Mouse (Mus musculus) liver, embryonic 13.5 days (tissue): ENCODE results near the gene Ksr1. TPM values are rescaled to one million over a fixed set of nuclear protein-coding genes. Genes with fewer than 3 reads are reported as not detected.

Source experiments
- ATAC-seq: fragments of 200-750 bp; cut with Nextera tagmentation; 2 replicates; pipeline ENCODE4 v1.8.0; 2017; ENCODE audit warnings: low read depth, mild to moderate bottlenecking, moderate number of reproducible peaks, moderate library complexity
- DNase-seq: peaks from one replicate; pipeline ENCODE4 v3.0.0; 2022
- H3K27ac ChIP-seq: fragments of 300-500 bp; sonication (generic); 2 replicates; pipeline ENCODE4 v1.5.1; 2015; ENCODE audit warnings: moderate library complexity, mild to moderate bottlenecking, inconsistent platforms
- H3K27me3 ChIP-seq: fragments of 300-500 bp; sonication (generic); 2 replicates; pipeline ENCODE4 v1.6.1; 2015; ENCODE audit warnings: mild to moderate bottlenecking, inconsistent platforms
- H3K36me3 ChIP-seq: fragments of 300-500 bp; sonication (generic); 2 replicates; pipeline ENCODE4 v1.6.1; 2015; ENCODE audit warnings: mild to moderate bottlenecking, inconsistent platforms
- H3K4me1 ChIP-seq: fragments of 300-500 bp; sonication (generic); replicated peaks from 2 replicates; pipeline ENCODE4 v1.6.1; 2015; ENCODE audit warnings: inconsistent platforms
- H3K4me2 ChIP-seq: fragments of 300-500 bp; sonication (generic); 2 replicates; pipeline ENCODE4 v1.6.1; 2015; ENCODE audit warnings: inconsistent platforms, mild to moderate bottlenecking, moderate library complexity
- H3K4me3 ChIP-seq: fragments of 300-500 bp; sonication (generic); replicated peaks from 2 replicates; pipeline ENCODE4 v1.5.1; 2015; ENCODE audit warnings: mild to moderate bottlenecking, inconsistent platforms
- H3K9ac ChIP-seq: fragments of 300-500 bp; sonication (generic); 2 replicates; pipeline ENCODE4 v1.6.1; 2015; ENCODE audit warnings: mild to moderate bottlenecking, inconsistent platforms
- H3K9me3 ChIP-seq: fragments of 300-500 bp; sonication (generic); replicated peaks from 2 replicates; pipeline ENCODE4 v1.6.1; 2016; ENCODE audit warnings: inconsistent platforms
- WGBS: fragments of 180-500 bp; shearing (Covaris S2); methylation state at CpG from one replicate; pipeline ENCODE4 v1.1.7; 2015; ENCODE audit not compliant: insufficient replicate concordance; 5-methylcytosine and 5-hydroxymethylcytosine counted together
- polyA plus RNA-seq: library from polyadenylated mRNA; unstranded; fragments of >200 nt; fragmentation: Nextera tagmentation; extraction: Ambion mirVana; gene quantifications from 2 replicates; pipeline ENCODE4 v1.2.1, GENCODE M21; 2015

Gene Ksr1
- polyA plus RNA-seq, 1 experiment from 2014 or later = 1.8 TPM

DNA sequence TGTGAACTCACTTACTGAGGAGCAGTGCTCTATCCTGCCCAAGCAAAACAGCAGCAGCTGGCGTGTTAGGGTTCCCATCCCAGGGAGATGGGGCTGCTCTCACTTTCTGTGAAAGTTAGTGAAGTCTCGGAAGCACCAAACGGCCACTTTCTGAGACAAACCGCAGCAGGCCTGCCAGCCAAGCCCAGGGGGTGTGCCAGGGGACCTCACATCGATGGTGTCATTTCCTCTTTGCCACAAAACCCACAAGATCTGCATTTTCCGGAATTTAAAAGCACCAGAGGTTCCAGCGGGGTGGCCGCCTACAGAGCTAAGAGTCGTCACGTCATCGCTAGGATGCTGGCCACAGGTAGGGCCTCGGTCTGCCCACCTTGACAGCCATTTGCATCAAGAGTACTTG is 69.7 kb downstream of the Ksr1 start:
- Histone ChIP-seq H3K4me1 (peaks cover 64% of the 10 kb centered on the region), H3K36me3 (no peaks in the 10 kb centered on the region), H3K4me3 (no peak overlapping the region), H3K4me2 (0 out of 2 replicates have a peak overlapping the region, but pooled peaks have one; percentile 2), H3K27ac (peak overlapping the region; percentile 64), H3K27me3 (no peaks in the 10 kb centered on the region), H3K9me3 (no peaks in the 10 kb centered on the region), H3K9ac (peak overlapping the region; percentile 39)
- 15% methylated on average over 12 of the region's 12 CpGs for WGBS
- ATAC-seq (no peak), DNase-seq (no peak)

DNA sequence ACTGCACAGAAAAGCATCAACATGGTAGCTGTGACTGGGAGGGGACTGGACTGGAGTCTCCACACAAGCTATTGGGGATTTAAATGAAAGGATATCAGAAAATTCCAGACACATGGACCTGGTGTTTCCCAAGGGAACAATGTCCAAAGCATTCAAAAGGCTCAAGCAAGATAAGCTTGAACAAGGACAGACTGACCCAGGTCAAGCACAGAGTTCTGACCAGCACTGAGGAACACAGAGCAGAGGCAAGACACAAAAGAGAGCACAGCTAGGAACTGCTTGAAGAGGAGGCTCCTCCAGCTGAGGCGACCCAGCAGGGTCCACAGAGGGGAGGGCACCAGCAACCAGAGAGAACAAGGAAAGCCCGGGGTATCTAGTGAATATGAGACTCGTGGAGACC is 71.2 kb downstream of the Ksr1 start:
- WGBS = 59% methylated on average over 3 of the region's 3 CpGs
- H3K4me3 ChIP-seq = no peak overlapping the region
- no peak for ATAC-seq
- no peaks in the 10 kb centered on the region for H3K27me3 ChIP-seq
- H3K4me1 ChIP-seq = peaks cover 74% of the 10 kb centered on the region
- H3K9me3 ChIP-seq = no peaks in the 10 kb centered on the region
- peak overlapping the region; percentile 6; the same call in 1 of the 2 replicates for H3K4me2 ChIP-seq
- no peak for DNase-seq
- H3K36me3 ChIP-seq = 0 out of 2 replicates have a peak, but pooled peaks cover 2% of the 10 kb centered on the region
- H3K27ac ChIP-seq = peak overlapping the region; percentile 64
- H3K9ac ChIP-seq = peak overlapping the region; percentile 39; the same call in 1 of the 2 replicates

DNA sequence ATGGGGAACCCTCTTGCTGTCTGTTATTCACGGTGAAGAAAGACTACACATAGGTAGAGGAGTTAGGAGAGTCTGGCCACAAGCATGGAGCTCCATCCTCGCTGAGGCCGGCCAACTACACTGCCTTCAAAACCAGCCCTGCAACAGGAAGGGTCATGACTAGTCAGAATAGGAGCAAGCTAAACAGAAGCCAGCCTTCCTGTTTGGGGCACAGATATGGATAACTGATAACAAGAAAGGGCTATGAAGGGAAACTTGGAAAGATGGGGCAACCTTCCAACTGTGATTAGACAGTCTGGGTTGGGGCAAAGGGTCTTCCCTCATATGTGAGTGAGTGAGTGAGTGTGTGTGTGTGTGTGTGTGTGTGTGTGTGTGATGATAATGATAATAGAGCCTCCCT is 71.6 kb downstream of the Ksr1 start:
- 64% methylated on average over 3 of the region's 3 CpGs for WGBS

DNA sequence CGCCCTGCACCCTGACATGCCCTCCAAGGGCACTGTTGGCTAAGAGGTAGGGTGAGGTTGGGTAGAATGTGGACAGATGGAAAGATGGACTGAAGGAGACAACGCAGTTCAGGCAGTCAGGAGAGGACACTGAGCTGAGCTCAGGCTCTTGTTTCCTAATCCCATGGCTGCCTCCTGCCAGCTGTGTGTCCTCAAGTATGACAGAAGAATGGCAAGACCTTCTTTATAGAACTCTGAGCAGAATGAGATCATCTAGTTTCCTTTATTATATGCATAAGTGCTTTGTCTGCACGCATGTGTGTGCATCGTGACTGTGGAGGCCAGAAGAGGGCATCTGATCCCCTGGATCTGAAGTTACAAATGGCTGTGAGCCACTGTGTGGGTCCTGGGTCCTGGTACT is 72.6 kb downstream of the Ksr1 start:
- H3K36me3 ChIP-seq = 0 out of 2 replicates have a peak, but pooled peaks cover 2% of the 10 kb centered on the region
- no peak for ATAC-seq
- peaks cover 88% of the 10 kb centered on the region for H3K4me1 ChIP-seq
- peak overlapping the region; percentile 78; the same call in 1 of the 2 replicates for H3K9ac ChIP-seq
- H3K27me3 ChIP-seq = no peaks in the 10 kb centered on the region
- H3K27ac ChIP-seq = peak overlapping the region; percentile 98
- DNase-seq = no peak
- peak overlapping the region; percentile 68 for H3K4me2 ChIP-seq
- WGBS = 87% methylated on average over 4 of the region's 4 CpGs
- H3K9me3 ChIP-seq = no peaks in the 10 kb centered on the region
- H3K4me3 ChIP-seq = no peak overlapping the region

More for the DNA sequence above, 71.6 kb downstream of the Ksr1 start:
- Histone ChIP-seq H3K4me2 (peak overlapping the region; percentile 6; the same call in 1 of the 2 replicates), H3K27ac (peak overlapping the region; percentile 98), H3K4me1 (peaks cover 79% of the 10 kb centered on the region), H3K9me3 (no peaks in the 10 kb centered on the region), H3K36me3 (0 out of 2 replicates have a peak, but pooled peaks cover 2% of the 10 kb centered on the region), H3K4me3 (no peak overlapping the region), H3K9ac (peak overlapping the region; percentile 39), H3K27me3 (no peaks in the 10 kb centered on the region)
- DNase-seq (no peak), ATAC-seq (no peak)

DNA sequence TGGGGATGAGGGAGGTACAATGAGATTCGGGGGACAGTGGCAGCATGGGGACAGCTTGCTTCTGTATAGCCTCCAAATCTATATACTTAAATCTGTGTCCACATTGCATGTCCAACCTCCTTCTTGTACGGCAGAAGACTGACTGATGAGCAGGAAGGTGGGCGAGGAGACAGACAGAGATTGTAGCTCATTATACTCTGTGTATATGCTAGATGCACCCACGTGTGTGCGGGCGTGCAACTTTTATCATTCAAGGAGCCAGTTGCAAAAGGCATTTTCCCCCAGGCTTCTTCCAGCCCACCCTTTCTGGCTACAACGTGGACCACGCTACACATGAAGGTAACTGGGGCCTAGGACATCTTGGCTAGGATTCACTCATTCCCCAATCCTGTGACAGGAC is 74.1 kb downstream of the Ksr1 start:
- peak overlapping the region; percentile 98 for H3K27ac ChIP-seq
- no peaks in the 10 kb centered on the region for H3K9me3 ChIP-seq
- peaks cover 98% of the 10 kb centered on the region for H3K4me1 ChIP-seq
- ATAC-seq = no peak
- peak overlapping the region; percentile 68 for H3K4me2 ChIP-seq
- 65% methylated on average over 8 of the region's 8 CpGs for WGBS
- peak overlapping the region; percentile 78 for H3K9ac ChIP-seq
- no peaks in the 10 kb centered on the region for H3K27me3 ChIP-seq
- H3K36me3 ChIP-seq = 0 out of 2 replicates have a peak, but pooled peaks cover 2% of the 10 kb centered on the region
- no peak for DNase-seq
- H3K4me3 ChIP-seq = peak overlapping the region; percentile 59

DNA sequence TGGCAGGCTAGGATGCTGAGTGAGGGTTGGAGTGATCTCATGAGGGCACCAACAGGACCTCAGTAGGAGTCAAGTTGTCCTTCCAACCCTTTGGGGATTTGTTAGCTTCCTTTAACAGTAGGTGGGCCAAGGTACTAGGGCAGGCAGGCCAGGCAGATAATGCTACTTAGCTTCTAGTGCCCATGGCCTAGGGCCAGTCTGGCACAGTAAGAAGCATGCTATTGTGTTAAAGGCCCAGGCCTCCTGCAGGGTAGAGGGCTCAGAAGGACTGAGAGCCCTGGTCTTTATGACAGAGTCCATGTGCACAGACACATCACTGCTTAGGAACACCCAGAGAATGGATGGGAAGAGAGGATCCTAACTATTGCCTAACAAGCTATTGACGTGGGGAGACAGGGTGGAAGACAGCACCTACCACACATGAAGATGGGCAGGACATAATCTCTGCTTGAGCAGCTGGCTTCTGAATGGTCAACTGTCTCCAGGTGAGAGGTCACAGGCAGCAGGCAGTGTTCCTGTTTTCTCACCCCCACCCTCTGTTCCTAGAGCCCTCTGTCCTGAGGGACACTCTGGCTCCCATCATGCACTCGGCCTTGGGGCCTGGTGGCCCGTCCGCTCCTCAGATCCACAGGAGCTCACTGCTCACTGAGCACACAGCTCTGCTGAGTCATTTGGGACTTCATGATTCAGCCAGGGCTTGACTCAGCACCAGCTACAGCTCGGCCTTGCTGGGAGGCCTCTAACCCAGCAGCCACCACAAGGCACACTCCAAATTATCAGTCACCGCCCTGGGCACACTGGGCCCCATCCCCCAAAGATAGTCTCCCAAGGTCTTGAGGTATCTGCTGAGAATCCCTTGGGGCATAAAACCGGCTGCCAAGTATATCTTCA is 74.9 kb downstream of the Ksr1 start:
- ATAC-seq (peak; percentile 88), DNase-seq (peak; percentile 90)
- Histone ChIP-seq H3K9ac (peak overlapping the region; percentile 78), H3K4me1 (peaks cover 98% of the 10 kb centered on the region), H3K36me3 (0 out of 2 replicates have a peak, but pooled peaks cover 2% of the 10 kb centered on the region), H3K27me3 (no peaks in the 10 kb centered on the region), H3K9me3 (no peaks in the 10 kb centered on the region), H3K27ac (peak overlapping the region; percentile 98), H3K4me2 (peak overlapping the region; percentile 68), H3K4me3 (peak overlapping the region; percentile 59)
- WGBS = 19% methylated on average over 7 of the region's 7 CpGs

DNA sequence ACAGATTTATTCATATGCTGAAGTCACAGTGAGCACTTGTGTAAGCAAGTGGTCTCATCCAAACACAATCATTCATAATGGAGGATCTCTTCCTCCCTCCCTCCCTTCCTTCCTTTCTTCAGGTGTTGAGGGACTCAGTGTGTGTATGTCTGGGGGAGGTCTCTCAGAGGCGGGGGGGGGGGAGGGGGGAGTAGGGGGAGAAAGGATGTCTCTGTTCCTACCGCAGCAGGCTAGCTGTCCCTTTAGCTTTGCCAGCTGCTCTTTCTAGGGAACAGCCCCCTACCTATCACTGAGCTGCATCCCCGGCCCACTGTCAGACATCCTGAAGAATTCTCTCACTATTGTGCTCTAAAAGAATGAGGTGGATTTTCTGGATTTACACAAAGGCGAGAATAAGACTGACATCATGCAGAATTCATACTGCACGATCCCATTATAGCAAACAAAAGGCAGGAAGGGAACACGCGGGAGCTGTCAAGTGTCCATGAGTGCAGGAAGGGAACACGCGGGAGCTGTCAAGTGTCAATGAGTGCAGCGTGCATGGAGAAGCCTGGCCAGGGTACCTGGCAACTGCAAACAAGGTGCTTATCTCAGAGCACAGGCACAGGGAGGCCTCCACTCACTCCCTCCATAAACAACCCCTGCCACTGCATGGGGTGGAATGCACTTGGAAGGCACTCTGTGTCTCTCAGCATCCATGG is 76.6 kb downstream of the Ksr1 start:
- Histone ChIP-seq H3K27me3 (no peaks in the 10 kb centered on the region), H3K36me3 (0 out of 2 replicates have a peak, but pooled peaks cover 2% of the 10 kb centered on the region), H3K4me2 (peak overlapping the region; percentile 68), H3K9ac (peak overlapping the region; percentile 78), H3K4me1 (peaks cover 98% of the 10 kb centered on the region), H3K27ac (peak overlapping the region; percentile 98), H3K4me3 (peak overlapping the region; percentile 54), H3K9me3 (no peaks in the 10 kb centered on the region)
- DNase-seq (peak; percentile 77), ATAC-seq (peak; percentile 77)
- 36% methylated on average over 10 of the region's 10 CpGs for WGBS

DNA sequence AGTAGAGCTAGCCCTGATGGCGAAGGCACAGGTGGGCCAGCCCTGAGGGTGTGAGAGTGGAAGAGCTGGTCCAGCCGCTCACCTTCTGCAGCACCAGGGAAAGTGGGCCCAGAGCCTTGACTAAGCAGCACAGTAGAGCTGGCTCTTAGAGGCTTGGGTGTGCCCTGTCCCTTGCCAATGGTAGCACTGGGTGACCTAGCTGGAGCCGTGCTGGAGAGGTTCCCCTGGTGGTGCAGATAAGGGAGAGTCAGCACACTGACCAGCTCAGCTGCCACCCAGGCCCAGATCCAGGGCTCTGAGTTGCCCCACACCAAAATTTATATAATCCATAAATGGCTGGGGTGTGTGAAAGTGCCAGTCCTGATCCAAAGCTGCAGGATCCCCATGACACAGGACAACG is 79.0 kb downstream of the Ksr1 start:
- DNase-seq = peak; percentile 74
- peak overlapping the region; percentile 98 for H3K27ac ChIP-seq
- H3K4me2 ChIP-seq = peak overlapping the region; percentile 68
- no peaks in the 10 kb centered on the region for H3K27me3 ChIP-seq
- ATAC-seq = peak; percentile 80
- H3K36me3 ChIP-seq = 0 out of 2 replicates have a peak, but pooled peaks cover 2% of the 10 kb centered on the region
- H3K4me1 ChIP-seq = peaks cover 84% of the 10 kb centered on the region
- H3K9me3 ChIP-seq = no peaks in the 10 kb centered on the region
- 57% methylated on average over 4 of the region's 4 CpGs for WGBS
- H3K4me3 ChIP-seq = peak overlapping the region; percentile 39
- peak overlapping the region; percentile 74 for H3K9ac ChIP-seq

DNA sequence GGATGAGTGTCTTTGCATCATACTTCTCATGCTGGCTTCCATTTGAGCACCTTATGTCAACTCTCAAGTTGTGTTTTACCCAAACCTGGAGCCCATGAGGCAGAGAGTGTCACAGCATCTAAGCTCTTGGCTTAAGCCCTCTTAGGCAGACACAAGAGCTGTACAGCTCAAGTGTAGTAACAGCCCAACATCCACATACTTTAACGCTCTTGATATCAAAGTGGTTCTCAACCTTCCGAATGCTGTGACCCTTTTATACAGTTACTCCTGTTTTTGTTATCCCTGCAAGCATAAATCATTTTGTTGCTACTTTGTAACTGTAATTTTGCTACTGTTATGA is 80.0 kb downstream of the Ksr1 start:
- no peak for ATAC-seq
- 93% methylated on average over 2 of the region's 2 CpGs for WGBS
- Histone ChIP-seq H3K36me3 (0 out of 2 replicates have a peak, but pooled peaks cover 2% of the 10 kb centered on the region), H3K4me2 (no peak overlapping the region), H3K4me1 (peaks cover 81% of the 10 kb centered on the region), H3K27me3 (no peaks in the 10 kb centered on the region), H3K4me3 (no peak overlapping the region), H3K9me3 (no peaks in the 10 kb centered on the region), H3K9ac (peak overlapping the region; percentile 74; the same call in 1 of the 2 replicates), H3K27ac (peak overlapping the region; percentile 98)
- DNase-seq = no peak

DNA sequence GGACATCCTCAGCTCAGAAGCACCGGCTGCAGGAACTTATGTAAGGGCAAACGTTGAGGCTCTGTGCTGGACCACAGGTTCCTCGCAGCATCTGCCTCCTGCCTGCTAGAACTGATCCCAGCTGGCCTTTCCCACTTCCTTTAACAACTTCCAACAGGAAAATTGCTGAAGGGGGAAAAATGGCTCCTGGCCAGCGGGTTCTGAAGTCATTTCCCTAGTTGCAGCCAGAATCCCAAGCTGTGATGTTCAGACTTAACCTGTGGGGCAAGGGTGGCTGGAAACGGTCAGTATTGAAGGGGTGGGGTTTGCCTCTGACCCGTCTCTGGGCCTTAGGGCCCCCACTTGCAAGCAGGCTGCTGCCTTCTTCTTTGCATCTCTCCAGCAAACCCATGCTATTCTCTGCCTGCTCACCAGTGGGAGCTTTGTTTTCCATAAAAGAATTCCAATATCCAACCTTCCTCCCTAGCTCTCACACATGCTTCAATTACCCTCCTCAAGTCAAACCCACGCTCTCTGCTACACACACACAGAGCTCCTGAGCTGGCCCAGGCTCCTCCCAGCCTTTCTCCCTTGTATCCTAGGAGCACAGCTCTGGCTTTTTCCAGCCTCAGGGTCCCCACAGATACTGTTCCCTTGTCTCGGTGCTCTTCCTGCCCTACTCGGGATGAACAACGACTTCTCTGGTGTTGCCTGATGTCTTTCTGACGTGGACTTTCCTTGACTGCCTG is 80.6 kb downstream of the Ksr1 start:
- 0 out of 2 replicates have a peak, but pooled peaks cover 2% of the 10 kb centered on the region for H3K36me3 ChIP-seq
- H3K27me3 ChIP-seq = no peaks in the 10 kb centered on the region
- ATAC-seq = no peak
- H3K9me3 ChIP-seq = no peaks in the 10 kb centered on the region
- 68% methylated on average over 11 of the region's 11 CpGs for WGBS
- DNase-seq = no peak
- peak overlapping the region; percentile 98 for H3K27ac ChIP-seq
- H3K9ac ChIP-seq = no peak overlapping the region
- H3K4me1 ChIP-seq = peaks cover 81% of the 10 kb centered on the region
- no peak overlapping the region for H3K4me3 ChIP-seq
- H3K4me2 ChIP-seq = no peak overlapping the region
